Mouse (Mus musculus): ENCODE measurements at regions not wholly inside any gene's neighbourhood (a gene's known extent, or its start where the extent isn't known, plus 50 kb on each side); places are given as distances from the start of the nearest gene placed in this dataset.

DNA sequence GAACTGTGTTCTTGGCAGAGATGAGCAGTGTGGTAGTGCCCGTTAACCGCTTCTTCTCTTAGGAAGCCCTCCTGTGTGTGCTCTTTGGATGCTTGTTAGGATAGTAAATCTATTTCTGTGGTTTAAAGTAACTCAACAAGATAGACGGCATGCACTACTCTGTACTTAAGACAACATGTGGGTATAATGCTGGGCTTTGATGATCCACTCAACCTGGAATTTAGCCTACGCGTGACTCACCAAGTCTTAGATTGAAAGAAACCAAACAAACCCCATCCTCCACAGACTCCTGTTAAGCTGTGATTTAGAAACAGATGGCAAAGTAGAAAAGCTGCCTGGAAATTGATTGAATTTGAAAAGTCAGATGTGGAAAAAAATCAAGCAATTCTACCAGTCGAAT lies 673.5 kb downstream of the Olfm4 start:
- DNase-seq (ENCODE audit: low spot score, missing footprints) (no peak), ATAC-seq (ENCODE audit: low FRiP score) (no peak)
- H3K27me3 ChIP-seq (ENCODE audit: control insufficient read depth, insufficient read depth, low read length): no peaks in the 10 kb centered on the region
- no peak overlapping the region for H3K4me2 ChIP-seq
- no peaks in the 10 kb centered on the region for H3K4me1 ChIP-seq (ENCODE audit: control insufficient read depth, insufficient read depth, low read length)
- H3K27ac ChIP-seq (ENCODE audit: low read depth, low read length): no peak overlapping the region
- H3K4me3 ChIP-seq (ENCODE audit: low read depth, low read length): no peak overlapping the region
- 84% methylated on average over 6 of the region's 6 CpGs for WGBS
- H3K9me3 ChIP-seq (ENCODE audit: control insufficient read depth, low read length): no peaks in the 10 kb centered on the region
- H3K9ac ChIP-seq (ENCODE audit: low read length): no peak overlapping the region
- H3K36me3 ChIP-seq (ENCODE audit: control insufficient read depth, insufficient read depth, low read length): no peaks in the 10 kb centered on the region

DNA sequence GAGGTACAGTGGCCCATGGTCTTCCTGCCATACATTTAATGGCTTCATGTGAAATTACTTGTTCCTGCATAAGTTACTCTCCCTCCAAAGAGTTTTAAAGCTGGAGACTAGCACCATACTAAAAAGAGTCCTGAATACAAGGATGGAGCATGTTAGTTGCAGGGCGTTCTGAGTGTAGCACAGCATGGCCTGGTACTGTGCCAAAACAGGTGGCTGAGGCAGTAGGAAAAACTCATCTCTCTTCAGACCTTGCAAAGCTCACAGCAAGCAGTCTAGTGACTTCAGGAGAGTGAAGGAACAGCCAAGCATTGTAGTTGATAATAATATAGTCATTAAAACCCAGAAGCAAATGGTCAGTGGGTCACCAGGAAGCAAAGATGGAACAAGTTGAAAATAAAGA lies 699.0 kb downstream of the Olfm4 start:
- Histone ChIP-seq H3K9ac (ENCODE audit: low read length) (no peak overlapping the region), H3K9me3 (ENCODE audit: control insufficient read depth, low read length) (no peaks in the 10 kb centered on the region), H3K27ac (ENCODE audit: low read depth, low read length) (no peak overlapping the region), H3K4me2 (no peak overlapping the region), H3K36me3 (ENCODE audit: control insufficient read depth, insufficient read depth, low read length) (no peaks in the 10 kb centered on the region), H3K4me3 (ENCODE audit: low read depth, low read length) (no peak overlapping the region), H3K27me3 (ENCODE audit: control insufficient read depth, insufficient read depth, low read length) (no peaks in the 10 kb centered on the region), H3K4me1 (ENCODE audit: control insufficient read depth, insufficient read depth, low read length) (no peaks in the 10 kb centered on the region)
- no peak for DNase-seq (ENCODE audit: low spot score, missing footprints)
- 89% methylated on average over 1 of the region's 1 CpGs for WGBS
- ATAC-seq (ENCODE audit: low FRiP score): no peak

GRCm38 (mm10) chr14:80683282-80683681 lies 699.4 kb downstream of the Olfm4 start:
- DNase-seq (ENCODE audit: low spot score, missing footprints): no peak
- Histone ChIP-seq H3K27me3 (ENCODE audit: control insufficient read depth, insufficient read depth, low read length) (no peaks in the 10 kb centered on the region), H3K4me1 (ENCODE audit: control insufficient read depth, insufficient read depth, low read length) (no peaks in the 10 kb centered on the region), H3K36me3 (ENCODE audit: control insufficient read depth, insufficient read depth, low read length) (no peaks in the 10 kb centered on the region), H3K9me3 (ENCODE audit: control insufficient read depth, low read length) (no peaks in the 10 kb centered on the region), H3K4me3 (ENCODE audit: low read depth, low read length) (no peak overlapping the region), H3K27ac (ENCODE audit: low read depth, low read length) (no peak overlapping the region), H3K9ac (ENCODE audit: low read length) (no peak overlapping the region), H3K4me2 (no peak overlapping the region)
- 51% methylated on average over 7 of the region's 7 CpGs for WGBS
- no peak for ATAC-seq (ENCODE audit: low FRiP score)

GRCm38 (mm10) chr14:80683703-80684102 lies 699.8 kb downstream of the Olfm4 start:
- no peak overlapping the region for H3K27ac ChIP-seq (ENCODE audit: low read depth, low read length)
- H3K36me3 ChIP-seq (ENCODE audit: control insufficient read depth, insufficient read depth, low read length): no peaks in the 10 kb centered on the region
- WGBS: 78% methylated on average over 6 of the region's 6 CpGs
- no peaks in the 10 kb centered on the region for H3K27me3 ChIP-seq (ENCODE audit: control insufficient read depth, insufficient read depth, low read length)
- ATAC-seq (ENCODE audit: low FRiP score) (no peak), DNase-seq (ENCODE audit: low spot score, missing footprints) (no peak)
- no peak overlapping the region for H3K4me3 ChIP-seq (ENCODE audit: low read depth, low read length)
- H3K4me2 ChIP-seq: no peak overlapping the region
- H3K9me3 ChIP-seq (ENCODE audit: control insufficient read depth, low read length): no peaks in the 10 kb centered on the region
- H3K4me1 ChIP-seq (ENCODE audit: control insufficient read depth, insufficient read depth, low read length): no peaks in the 10 kb centered on the region
- H3K9ac ChIP-seq (ENCODE audit: low read length): no peak overlapping the region

GRCm38 (mm10) chr14:80690476-80690875 lies 706.6 kb downstream of the Olfm4 start:
- H3K36me3 ChIP-seq (ENCODE audit: control insufficient read depth, insufficient read depth, low read length): no peaks in the 10 kb centered on the region
- WGBS: 35% methylated on average over 1 of the region's 1 CpGs
- H3K9me3 ChIP-seq (ENCODE audit: control insufficient read depth, low read length): no peaks in the 10 kb centered on the region
- H3K4me3 ChIP-seq (ENCODE audit: low read depth, low read length): no peak overlapping the region
- no peaks in the 10 kb centered on the region for H3K27me3 ChIP-seq (ENCODE audit: control insufficient read depth, insufficient read depth, low read length)
- H3K27ac ChIP-seq (ENCODE audit: low read depth, low read length): no peak overlapping the region
- ATAC-seq (ENCODE audit: low FRiP score): no peak
- DNase-seq (ENCODE audit: low spot score, missing footprints): no peak
- no peak overlapping the region for H3K9ac ChIP-seq (ENCODE audit: low read length)
- H3K4me2 ChIP-seq: no peak overlapping the region
- H3K4me1 ChIP-seq (ENCODE audit: control insufficient read depth, insufficient read depth, low read length): no peaks in the 10 kb centered on the region

DNA sequence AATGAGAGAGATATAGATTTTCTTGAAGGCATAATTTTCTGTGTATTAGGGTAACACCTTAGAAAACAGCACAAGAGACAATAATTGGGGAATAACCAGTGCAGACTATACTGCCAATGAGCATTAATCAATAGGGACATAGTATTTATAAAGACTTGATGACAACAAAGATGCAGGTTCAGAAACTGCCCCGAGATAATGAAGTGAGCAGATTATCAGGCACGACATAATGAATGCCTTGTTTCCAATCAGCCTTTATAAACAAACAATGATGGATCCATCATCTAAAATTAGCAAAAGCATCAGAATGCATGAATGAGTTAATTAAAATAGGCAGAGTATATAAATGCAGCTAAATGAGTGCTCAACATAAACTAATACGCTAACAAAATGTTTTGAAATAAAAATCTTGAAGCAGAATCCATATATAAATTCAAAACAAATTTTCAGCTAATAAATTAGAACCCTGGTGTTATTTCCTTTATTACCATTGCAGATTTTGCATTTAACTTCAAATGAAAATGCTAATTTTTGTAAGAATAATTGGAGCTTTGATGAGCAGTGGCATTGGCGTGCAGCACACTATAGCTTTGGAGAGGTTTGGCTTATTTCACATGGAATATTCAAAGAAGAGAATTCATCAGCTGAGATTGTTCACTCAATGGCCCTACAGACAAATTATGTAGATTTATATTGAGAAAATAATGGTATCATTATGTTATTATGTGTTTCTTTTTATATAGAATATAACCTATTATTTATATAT lies 739.1 kb downstream of the Olfm4 start:
- Histone ChIP-seq H3K36me3 (ENCODE audit: control insufficient read depth, insufficient read depth, low read length) (no peaks in the 10 kb centered on the region), H3K27ac (ENCODE audit: low read depth, low read length) (no peak overlapping the region), H3K9ac (ENCODE audit: low read length) (no peak overlapping the region), H3K4me3 (ENCODE audit: low read depth, low read length) (no peak overlapping the region), H3K4me2 (no peak overlapping the region), H3K27me3 (ENCODE audit: control insufficient read depth, insufficient read depth, low read length) (no peaks in the 10 kb centered on the region), H3K4me1 (ENCODE audit: control insufficient read depth, insufficient read depth, low read length) (no peaks in the 10 kb centered on the region), H3K9me3 (ENCODE audit: control insufficient read depth, low read length) (no peaks in the 10 kb centered on the region)
- ATAC-seq (ENCODE audit: low FRiP score) (no peak), DNase-seq (ENCODE audit: low spot score, missing footprints) (no peak)
- 78% methylated on average over 4 of the region's 4 CpGs for WGBS

GRCm38 (mm10) chr14:80731194-80731593 lies 747.3 kb downstream of the Olfm4 start:
- H3K27ac ChIP-seq (ENCODE audit: low read depth, low read length): no peak overlapping the region
- no peaks in the 10 kb centered on the region for H3K27me3 ChIP-seq (ENCODE audit: control insufficient read depth, insufficient read depth, low read length)
- no peaks in the 10 kb centered on the region for H3K9me3 ChIP-seq (ENCODE audit: control insufficient read depth, low read length)
- peak; percentile 81 for DNase-seq (ENCODE audit: low spot score, missing footprints)
- H3K36me3 ChIP-seq (ENCODE audit: control insufficient read depth, insufficient read depth, low read length): no peaks in the 10 kb centered on the region
- H3K4me2 ChIP-seq: no peak overlapping the region
- H3K4me1 ChIP-seq (ENCODE audit: control insufficient read depth, insufficient read depth, low read length): no peaks in the 10 kb centered on the region
- ATAC-seq (ENCODE audit: low FRiP score): peak; percentile 64; the same call in 1 of the 2 replicates
- no peak overlapping the region for H3K9ac ChIP-seq (ENCODE audit: low read length)
- H3K4me3 ChIP-seq (ENCODE audit: low read depth, low read length): no peak overlapping the region
- WGBS: 61% methylated on average over 5 of the region's 5 CpGs

Data from midbrain, embryonic 11.5 days (tissue).